Mouse (Mus musculus) hindbrain, embryonic 13.5 days (tissue): ENCODE results near the gene Gphb5. TPM values are rescaled to one million over a fixed set of nuclear protein-coding genes. Genes with fewer than 3 reads are reported as not detected.

ENCODE experiments used
- polyA plus RNA-seq: library from polyadenylated mRNA; unstranded; fragments of >200 nt; fragmentation: Nextera tagmentation; extraction: Ambion mirVana; gene quantifications from 2 replicates; pipeline ENCODE4 v1.2.1, GENCODE M21; 2015

Gphb5 gene
- polyA plus RNA-seq, 1 experiment from 2014 or later, result not detected

Other genes with a start within 250 kb of the Gphb5 start
- 2.4 and 3.0 TPM in 2 replicates for gene Kcnh5, start 239.4 kb downstream of the Gphb5 start, polyA plus RNA-seq
- gene Rhoj, start 108.5 kb downstream of the Gphb5 start, polyA plus RNA-seq, result 26.5 and 30.0 TPM in 2 replicates
- gene Ppp2r5e, start 179.5 kb upstream of the Gphb5 start, polyA plus RNA-seq, result 19.9 and 21.4 TPM in 2 replicates